Mouse (Mus musculus) central nervous system, embryonic 14 days (tissue): ENCODE results near the gene Slc22a20. TPM values are rescaled to one million over a fixed set of nuclear protein-coding genes. Genes with fewer than 3 reads are reported as not detected.

Experiments used
- polyA plus RNA-seq: library from polyadenylated mRNA; depleted of rRNA; stranded (reverse); fragments of >200 nt; gene quantifications from 2 replicates; pipeline ENCODE4 v1.2.3, GENCODE M21; 2012; rRNA removed

Slc22a20 gene
- not detected in 2 replicates for polyA plus RNA-seq

DNA sequence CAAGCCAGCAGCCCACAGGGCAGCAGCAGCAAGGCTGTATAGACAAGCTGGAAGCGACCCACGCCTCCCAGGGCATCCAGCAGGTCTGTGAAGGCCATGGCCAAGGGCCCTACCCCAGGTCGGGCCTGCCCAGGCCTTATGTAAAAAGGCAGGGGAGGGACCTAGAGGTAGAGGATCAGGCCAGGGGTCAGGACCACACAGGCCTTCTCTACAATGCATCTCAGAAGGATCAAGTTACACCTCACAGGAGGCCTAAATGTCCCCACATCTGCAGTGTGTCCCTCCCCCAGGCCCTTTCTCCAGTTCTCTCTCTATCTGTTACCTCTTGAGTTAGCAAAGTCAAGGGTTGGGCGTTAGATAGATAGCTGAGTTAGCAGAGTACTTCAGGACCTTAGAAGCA, at the start of gene Slc22a20:
Gene Slc22a20 (minus strand): TSS at position 101 of the 400 bp plus-strand sequence.

DNA sequence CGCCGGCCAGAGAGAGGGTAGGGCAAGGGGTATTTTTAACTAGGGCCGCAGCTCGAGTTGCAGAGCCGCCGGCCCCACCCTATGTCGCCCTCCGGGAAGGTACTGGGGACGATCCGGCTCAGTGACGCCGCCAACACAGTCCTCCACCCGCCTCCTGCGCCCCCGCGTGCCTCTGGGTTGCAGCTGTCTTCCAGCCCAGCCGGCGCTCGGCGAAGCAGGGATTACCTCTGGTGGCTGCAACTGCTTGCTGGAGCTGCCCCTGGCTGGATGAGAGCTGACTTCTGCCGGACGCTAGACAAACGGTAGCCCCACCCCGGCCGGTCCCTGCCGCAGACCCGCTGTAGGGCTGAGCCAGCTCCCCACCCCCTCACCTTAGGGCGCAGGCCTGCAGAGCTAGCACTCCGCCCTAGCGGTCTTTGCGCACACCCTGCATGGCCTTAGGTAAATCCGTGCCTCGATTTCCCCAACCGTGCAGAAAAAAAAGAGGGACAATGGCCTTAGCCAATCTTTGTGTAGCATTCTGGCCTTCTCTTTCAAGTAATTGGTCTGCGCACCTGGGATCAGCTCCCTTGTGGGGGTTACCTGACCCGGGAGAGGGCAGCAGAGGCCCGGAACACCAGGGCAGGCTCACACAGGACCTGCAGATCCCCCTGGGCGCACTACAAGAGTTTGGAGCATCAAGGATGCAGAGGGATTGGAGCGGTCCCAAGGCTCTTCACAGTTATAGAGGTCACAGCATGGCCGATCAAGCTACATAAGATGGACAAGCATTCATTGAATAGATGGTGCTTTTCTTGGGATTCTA, 29.8 kb upstream of the Slc22a20 start, which contains the start of gene Capn1:
Gene Capn1 (minus strand): TSS at position 387 of the 805 bp plus-strand sequence.

DNA sequence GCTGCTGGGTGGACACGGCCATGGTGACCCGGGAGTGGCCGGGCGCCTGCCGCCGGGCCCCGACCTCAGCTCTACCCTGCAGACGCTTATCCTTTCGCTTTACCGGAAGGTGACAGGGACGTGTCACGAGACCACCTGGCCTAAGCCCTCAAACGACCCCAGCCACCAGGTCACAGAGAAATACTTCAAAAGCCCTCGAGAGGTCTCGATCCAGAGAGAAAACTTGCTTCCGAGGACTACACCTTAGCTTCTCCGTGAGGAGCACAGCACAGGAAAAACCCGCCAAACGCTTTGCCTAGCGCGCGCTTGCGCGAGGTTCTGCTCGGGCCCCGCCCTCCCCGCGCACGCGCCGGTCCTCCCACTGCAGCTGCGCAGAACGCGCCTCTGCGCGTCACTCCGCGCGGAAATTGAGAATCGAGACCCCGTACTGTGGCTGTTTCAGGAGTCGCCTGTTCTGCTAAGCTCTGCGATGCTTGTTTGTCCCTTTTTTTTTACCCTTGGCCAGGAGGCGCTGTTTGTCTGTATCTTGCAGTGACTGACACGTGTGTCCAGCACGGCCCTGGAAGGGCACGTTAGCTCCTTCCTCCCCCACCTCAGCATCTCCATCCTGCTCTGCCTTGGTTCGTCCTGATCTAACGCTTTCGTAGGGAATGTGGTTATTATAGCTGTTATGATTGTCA, 21.9 kb downstream of the Slc22a20 start, which contains the start of gene Pola2:
Gene Pola2 (minus strand): TSS at position 320 of the 680 bp plus-strand sequence.

DNA sequence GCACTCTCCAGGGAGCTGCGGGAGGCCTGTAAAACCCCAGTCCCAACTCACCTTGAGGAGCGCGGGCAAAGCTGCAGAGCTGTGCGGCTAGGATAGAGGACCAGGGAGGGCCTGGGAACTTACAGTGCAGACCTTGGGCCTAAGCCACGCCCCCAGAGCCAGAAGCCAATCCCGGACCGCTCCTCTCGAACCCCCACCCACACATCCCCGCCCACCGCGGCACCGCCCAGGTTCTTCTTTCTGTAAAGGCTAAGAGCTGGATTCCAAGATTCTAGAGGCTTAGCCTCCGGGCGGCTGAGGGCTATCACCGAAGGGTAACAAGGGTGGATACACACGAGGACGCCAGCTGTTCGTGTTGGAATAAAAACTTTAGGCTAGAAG, 61.2 kb downstream of the Slc22a20 start, which contains the start of gene Cdc42ep2:
Gene Cdc42ep2 (minus strand): TSS at position 104 of the 381 bp plus-strand sequence.

Other genes starting within 250 kb of the Slc22a20 start
- gene Ltbp3, start 245.2 kb downstream of the Slc22a20 start, polyA plus RNA-seq = 64.1 and 102 TPM in 2 replicates
- 121 and 140 TPM in 2 replicates for gene Scyl1, start 214.7 kb downstream of the Slc22a20 start, polyA plus RNA-seq
- gene Frmd8, start 110.9 kb downstream of the Slc22a20 start, polyA plus RNA-seq = 16.1 and 16.6 TPM in 2 replicates
- 3.5 and 4.1 TPM in 2 replicates for gene Slc25a45, start 108.3 kb downstream of the Slc22a20 start, polyA plus RNA-seq
- 13.9 and 15.5 TPM in 2 replicates for gene Tigd3, start 92.0 kb downstream of the Slc22a20 start, polyA plus RNA-seq
- 193 and 198 TPM in 2 replicates for gene Dpf2, start 73.1 kb downstream of the Slc22a20 start, polyA plus RNA-seq
- 9.7 and 12.1 TPM in 2 replicates for gene Cdc42ep2, start 61.3 kb downstream of the Slc22a20 start, polyA plus RNA-seq
- 50.1 and 52.4 TPM in 2 replicates for gene Pola2, start 21.9 kb downstream of the Slc22a20 start, polyA plus RNA-seq
- gene Capn1, start 29.8 kb upstream of the Slc22a20 start, polyA plus RNA-seq = 5.1 and 9.9 TPM in 2 replicates
- 28.2 and 37.9 TPM in 2 replicates for gene Syvn1, start 60.4 kb upstream of the Slc22a20 start, polyA plus RNA-seq
- gene Mrpl49, start 71.6 kb upstream of the Slc22a20 start, polyA plus RNA-seq = 52.3 and 53.8 TPM in 2 replicates
- gene Fau, start 71.7 kb upstream of the Slc22a20 start, polyA plus RNA-seq = 1,336 and 1,386 TPM in 2 replicates
- 31.1 and 33.9 TPM in 2 replicates for gene Znhit2, start 75.0 kb upstream of the Slc22a20 start, polyA plus RNA-seq
- gene Tm7sf2, start 82.2 kb upstream of the Slc22a20 start, polyA plus RNA-seq = 79.3 and 81.1 TPM in 2 replicates
- 101 and 102 TPM in 2 replicates for gene Vps51, start 91.1 kb upstream of the Slc22a20 start, polyA plus RNA-seq
- not detected in 2 replicates for gene Tmem262, start 93.9 kb upstream of the Slc22a20 start, polyA plus RNA-seq
- gene Gm28374, start 96.1 kb upstream of the Slc22a20 start, polyA plus RNA-seq = 2.3 and 2.7 TPM in 2 replicates
- gene Zfpl1, start 98.8 kb upstream of the Slc22a20 start, polyA plus RNA-seq = 99.9 and 111 TPM in 2 replicates
- 13.7 and 19.6 TPM in 2 replicates for gene Cdca5, start 98.8 kb upstream of the Slc22a20 start, polyA plus RNA-seq
- 0.29 and 0.48 TPM in 2 replicates for gene AC131692.1, start 108.3 kb upstream of the Slc22a20 start, polyA plus RNA-seq
- 1.8 and 1.9 TPM in 2 replicates for gene Naaladl1, start 119.6 kb upstream of the Slc22a20 start, polyA plus RNA-seq
- 45.8 and 47.4 TPM in 2 replicates for gene Sac3d1, start 132.5 kb upstream of the Slc22a20 start, polyA plus RNA-seq
- 47.2 and 51.4 TPM in 2 replicates for gene Snx15, start 142.2 kb upstream of the Slc22a20 start, polyA plus RNA-seq
- 0.34 and 0.48 TPM in 2 replicates for gene Batf2, start 154.8 kb upstream of the Slc22a20 start, polyA plus RNA-seq
- 99.8 and 109 TPM in 2 replicates for gene Arl2, start 155.4 kb upstream of the Slc22a20 start, polyA plus RNA-seq
- gene Majin, start 198.2 kb upstream of the Slc22a20 start, polyA plus RNA-seq = 0.09 TPM in 1 of 2 replicates, not detected in the other
- gene Gpha2, start 240.2 kb upstream of the Slc22a20 start, polyA plus RNA-seq = 0.14 and 1.1 TPM in 2 replicates
- gene Ppp2r5b, start 249.7 kb upstream of the Slc22a20 start, polyA plus RNA-seq = 99.3 and 99.9 TPM in 2 replicates